Mouse (Mus musculus): ENCODE data around the gene Iglon5. TPM values are rescaled to one million over a fixed set of nuclear protein-coding genes. Genes with fewer than 3 reads are reported as not detected.

The Iglon5 gene
- 10 to 100 TPM; 24.9 to 27.1 (median 25.8) TPM for total RNA-seq (2022)

DNA sequence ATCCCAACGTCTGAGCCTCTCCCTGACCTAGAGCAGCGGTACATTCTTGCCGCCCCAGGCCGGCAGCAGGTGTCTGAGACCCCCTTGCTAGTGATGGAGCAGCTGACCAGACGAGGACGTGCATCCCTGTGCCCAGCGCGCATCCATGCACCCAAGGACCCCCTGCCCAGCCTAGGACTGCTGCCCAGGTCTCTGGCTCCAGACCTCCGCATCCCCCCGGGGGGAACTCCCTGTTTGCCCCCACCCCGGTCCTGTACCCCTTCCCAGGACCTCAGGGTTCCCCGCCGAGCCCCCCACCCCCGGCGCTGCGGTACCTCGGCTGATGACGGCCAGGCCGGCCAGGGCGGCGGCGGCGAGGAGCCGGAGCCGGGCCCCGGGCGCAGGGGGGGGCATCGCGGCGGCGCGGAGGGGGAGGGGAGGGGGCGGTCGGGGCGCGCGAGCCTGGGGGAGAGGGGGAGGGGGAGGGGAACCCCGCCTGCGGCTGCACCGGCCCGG is at the start of gene Iglon5:
Gene Iglon5, minus strand, starts transcription at position 445 of the 495 bp plus-strand sequence.
- no peak for DNase-seq (ENCODE audit: low spot score in 2 of 2)

GRCm38 (mm10) chr7:43538524-43538923 is 48.6 kb upstream of the Iglon5 start:
- DNase-seq (ENCODE audit: low spot score in 2 of 2), result no peak

GRCm38 (mm10) chr7:43532936-43533505 is 43.1 kb upstream of the Iglon5 start:
- no peak for DNase-seq (ENCODE audit: low spot score in 2 of 2)

- no peak for DNase-seq (ENCODE audit: low spot score in 2 of 2)
These were observed 40.4 kb upstream of the Iglon5 start for GRCm38 (mm10) chr7:43530216-43530785.

GRCm38 (mm10) chr7:43525313-43525712 is 35.4 kb upstream of the Iglon5 start:
- no peak for DNase-seq (ENCODE audit: low spot score in 2 of 2)

DNA sequence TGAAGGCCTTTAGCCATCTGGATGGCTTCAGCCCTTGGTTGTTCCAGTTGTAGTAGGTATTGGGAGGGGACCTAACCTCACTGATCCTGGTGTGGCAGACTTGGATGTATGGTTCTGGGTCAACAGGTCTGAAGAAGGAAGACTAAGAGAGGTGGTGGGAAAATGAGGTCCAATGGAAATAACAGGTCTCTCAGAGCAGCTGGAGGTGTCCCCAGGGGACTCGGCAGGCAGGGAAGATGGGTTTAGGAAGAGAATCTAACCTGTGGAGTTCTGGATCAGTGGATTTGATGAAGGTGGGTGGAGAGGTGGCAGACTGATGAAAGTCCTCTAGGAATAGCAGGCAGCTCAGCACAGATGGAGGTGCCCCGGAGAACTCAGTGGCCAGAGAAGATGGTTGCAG is 32.9 kb upstream of the Iglon5 start:
- DNase-seq (ENCODE audit: low spot score in 2 of 2), result no peak

DNA sequence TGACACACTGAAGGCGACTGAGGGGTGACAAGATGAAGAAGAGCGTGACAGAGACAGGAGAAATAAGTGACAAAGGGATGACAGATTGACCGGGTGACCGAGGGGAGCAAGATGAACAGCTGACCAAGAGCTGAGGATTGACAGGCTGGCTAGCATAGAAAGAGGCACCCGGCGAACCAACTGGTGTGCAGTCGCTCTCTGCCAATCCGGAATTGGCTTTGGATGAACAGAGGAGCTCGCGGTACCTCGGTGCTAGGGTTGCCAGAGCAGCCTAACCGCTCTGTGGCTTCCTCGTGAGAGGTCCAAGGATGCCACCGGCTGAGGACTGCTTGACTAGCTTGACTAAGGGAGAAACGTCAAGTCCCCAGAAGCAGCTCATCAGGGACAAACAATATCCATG is 28.5 kb upstream of the Iglon5 start:
- no peak for DNase-seq (ENCODE audit: low spot score in 2 of 2)

DNA sequence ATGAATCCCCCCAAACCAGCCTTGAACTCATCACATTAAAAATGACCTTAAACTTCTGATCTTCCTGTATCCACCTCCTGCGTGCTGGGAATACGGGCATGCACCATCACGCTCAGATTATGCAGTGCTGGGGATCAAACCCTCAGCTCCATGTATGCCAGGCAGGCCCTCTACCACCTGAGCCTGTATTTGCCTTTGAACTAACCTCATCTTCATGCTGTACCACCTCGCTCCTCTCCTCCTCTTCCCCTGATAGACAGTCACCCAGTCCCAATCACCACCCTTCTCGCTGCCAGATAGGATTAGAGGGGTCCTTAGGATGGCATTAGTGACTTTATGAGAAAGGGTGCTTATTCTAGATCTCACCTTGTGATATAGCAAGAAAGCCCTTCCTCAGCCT is 25.2 kb upstream of the Iglon5 start:
- DNase-seq (ENCODE audit: low spot score in 2 of 2), result no peak

GRCm38 (mm10) chr7:43512519-43512918 is 22.6 kb upstream of the Iglon5 start:
- no peak for DNase-seq (ENCODE audit: low spot score in 2 of 2)

DNA sequence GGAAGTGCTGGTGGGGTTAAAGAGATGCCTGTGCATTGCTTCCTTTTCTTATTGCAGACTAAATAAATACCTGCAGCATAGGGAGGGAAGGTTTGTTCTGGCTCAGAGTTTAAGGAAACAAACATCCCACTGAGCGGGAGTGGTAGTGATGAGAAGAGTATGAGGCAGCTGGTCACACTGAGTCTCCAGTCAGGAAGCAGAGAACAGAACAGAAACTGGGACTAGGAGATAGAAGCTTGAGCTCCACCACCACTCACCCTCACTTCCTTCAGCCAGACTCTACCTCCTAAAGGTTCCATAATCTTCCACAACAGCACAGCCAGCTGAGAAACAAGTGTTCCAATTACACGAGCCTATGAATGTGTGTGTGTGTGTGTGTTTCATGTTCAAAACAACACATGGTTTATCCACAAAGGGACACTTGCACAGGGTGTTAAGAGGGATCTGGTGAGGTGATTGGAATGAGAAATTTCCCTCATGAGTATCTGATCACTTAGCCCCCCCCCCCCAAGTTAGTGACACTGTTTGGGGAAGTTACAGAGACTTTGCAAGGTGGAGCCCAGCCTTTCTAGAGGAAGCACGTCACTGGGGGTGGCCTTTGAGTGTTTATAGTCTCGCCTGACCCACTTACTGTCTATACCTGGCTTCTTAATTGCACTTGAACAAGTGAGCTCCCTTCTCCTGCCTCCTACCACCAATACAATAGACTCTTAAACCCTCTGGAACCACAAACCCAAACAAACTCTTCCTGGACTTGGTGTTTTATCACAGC is 22.0 kb upstream of the Iglon5 start:
- DNase-seq (ENCODE audit: low spot score in 2 of 2), result no peak

DNA sequence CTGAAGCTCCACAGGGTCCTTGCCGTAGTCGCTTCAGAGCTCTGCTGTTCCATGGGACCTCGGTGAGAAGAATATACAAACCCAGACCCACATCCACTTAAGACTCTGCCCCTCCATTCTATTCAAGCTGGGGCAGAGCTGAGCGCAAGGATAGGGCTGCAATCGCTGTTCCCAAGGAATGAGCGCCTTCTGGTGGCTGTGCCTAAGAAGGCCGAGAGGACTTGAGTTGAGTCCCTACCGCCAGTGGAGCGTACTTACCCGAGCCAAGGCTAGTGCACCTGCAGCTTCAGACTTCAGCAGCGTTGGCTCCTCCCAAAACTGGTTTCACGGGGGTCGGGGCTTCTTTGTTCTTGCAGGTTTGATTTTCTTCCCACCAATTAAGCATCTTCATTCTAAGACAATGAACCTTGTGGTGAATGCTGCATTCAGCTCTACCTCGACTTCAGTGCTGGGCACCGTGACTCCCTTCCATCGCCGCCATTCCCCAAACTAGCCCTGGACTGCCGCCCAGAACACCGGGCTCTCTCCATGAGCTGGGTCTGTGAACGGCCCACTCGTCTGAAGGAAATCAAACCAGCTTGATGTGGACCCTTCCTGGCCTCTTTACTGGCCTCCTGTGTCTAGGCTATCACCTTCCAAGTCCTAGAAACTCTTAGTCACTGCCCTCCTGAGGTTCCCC is 5.6 kb upstream of the Iglon5 start:
- peak in 1 of 2 experiments; percentile 45 for DNase-seq (ENCODE audit: low spot score in 2 of 2)

DNA sequence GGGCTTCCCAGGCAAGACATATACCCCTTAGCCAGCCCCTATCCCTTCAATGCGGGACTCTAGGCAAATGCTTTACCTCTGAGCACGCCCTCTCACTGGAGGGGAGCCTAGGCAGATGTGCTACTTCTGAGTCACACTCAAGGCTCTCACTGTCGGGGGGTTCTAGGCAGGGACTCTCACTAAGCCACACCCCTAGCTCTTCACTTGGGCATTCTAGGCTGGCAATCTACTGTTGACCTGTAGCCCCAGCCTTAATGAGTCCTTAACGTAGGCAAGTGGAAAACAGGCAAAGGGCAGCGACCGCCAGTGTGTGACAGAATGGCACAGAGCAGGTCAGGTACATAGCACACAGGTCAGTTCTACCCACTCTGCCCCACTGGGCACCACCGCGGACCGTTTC is 986 bp upstream of the Iglon5 start:
- DNase-seq (ENCODE audit: low spot score in 2 of 2), result no peak

DNA sequence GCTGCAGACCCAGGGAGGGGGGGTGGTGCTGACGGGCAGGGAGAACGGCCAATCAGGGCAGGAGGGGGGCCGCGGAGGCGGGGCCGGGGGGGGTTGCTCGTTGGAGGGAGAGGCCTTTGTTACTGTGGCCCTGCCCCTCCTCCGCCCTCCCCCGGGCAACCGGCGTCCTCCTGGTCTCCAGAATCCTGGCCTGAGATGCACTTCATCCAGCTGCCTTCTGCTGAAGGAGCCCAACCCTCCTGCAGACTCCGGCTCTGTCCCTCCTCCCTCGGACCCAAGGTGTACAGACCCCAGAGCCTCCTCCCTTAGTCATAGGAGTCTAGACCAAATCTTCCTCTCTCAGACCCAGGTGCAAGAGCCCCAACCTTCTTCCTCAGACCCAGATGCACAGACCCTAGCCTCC is 308 bp upstream of the Iglon5 start:
- DNase-seq (ENCODE audit: low spot score in 2 of 2), result peak; percentile 61 to 83

DNA sequence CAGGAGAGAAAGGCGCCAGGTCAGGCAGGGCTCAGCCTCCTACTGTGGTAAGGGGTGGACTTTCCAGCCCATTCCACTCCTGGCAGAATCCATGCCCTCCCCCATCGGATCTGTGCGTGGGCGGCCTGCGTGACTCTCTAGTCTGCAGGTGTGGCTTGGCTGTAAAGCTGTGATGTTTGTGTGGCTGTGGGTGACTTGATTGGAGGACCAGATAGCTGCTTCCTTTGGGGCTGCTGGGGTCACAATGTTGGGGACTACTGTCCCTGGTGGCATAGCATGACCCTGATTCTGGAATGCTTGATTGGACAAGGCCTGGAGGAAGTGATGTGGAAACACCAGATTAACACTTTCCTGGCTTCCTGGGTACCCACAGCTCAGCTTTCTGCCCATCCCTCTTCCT is 1.2 kb downstream of the Iglon5 start:
- peak in 1 of 2 experiments; percentile 64 for DNase-seq (ENCODE audit: low spot score in 2 of 2)

DNA sequence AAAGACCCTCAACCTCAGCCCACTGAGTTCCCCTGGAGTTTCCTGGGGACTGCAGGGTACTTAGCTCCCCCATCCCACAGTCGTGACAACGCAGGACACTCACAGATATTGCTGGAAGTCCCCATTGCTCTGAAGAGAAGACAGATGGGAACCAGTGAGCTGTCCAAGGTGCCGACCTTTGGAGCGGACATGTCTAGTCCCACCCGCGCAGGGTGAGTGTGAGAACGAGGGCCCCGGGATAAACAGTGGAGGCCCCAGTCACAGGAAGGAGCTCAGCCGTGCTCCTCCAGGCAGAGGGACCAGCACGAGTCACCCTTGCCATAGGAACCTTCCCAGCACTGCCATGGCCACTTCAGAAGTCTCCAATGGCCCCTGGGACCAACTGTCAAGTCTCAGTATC is 6.6 kb downstream of the Iglon5 start:
- no peak for DNase-seq (ENCODE audit: low spot score in 2 of 2)

GRCm38 (mm10) chr7:43482090-43482716 is 7.7 kb downstream of the Iglon5 start:
- no peak for DNase-seq (ENCODE audit: low spot score in 2 of 2)

- peak in 1 of 2 experiments; percentile 83 for DNase-seq (ENCODE audit: low spot score in 2 of 2)
These were observed 8.7 kb downstream of the Iglon5 start for GRCm38 (mm10) chr7:43481191-43481590.

GRCm38 (mm10) chr7:43476376-43476775 is 13.5 kb downstream of the Iglon5 start:
- no peak for DNase-seq (ENCODE audit: low spot score in 2 of 2)

GRCm38 (mm10) chr7:43475706-43476105 is 14.2 kb downstream of the Iglon5 start:
- DNase-seq (ENCODE audit: low spot score in 2 of 2), result no peak

DNA sequence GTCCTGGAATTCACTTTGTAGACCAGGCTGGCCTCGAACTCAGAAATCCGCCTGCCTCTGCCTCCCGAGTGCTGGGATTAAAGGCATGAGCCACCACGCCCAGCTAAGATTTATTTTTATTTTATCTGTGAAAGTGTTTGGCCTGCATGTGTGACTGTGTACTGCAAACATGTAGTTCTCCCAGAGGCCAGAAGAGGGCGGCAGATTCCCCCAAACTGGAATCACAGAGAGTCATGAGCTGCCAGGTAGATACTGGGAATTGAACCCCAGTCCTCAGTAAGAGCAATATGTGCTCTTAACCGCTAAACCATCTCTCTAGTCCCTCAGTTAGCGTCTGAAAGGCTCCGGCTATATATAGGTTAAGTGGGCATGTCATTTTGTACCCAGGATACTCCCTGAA is 19.5 kb downstream of the Iglon5 start:
- no peak for DNase-seq (ENCODE audit: low spot score in 2 of 2)

DNA sequence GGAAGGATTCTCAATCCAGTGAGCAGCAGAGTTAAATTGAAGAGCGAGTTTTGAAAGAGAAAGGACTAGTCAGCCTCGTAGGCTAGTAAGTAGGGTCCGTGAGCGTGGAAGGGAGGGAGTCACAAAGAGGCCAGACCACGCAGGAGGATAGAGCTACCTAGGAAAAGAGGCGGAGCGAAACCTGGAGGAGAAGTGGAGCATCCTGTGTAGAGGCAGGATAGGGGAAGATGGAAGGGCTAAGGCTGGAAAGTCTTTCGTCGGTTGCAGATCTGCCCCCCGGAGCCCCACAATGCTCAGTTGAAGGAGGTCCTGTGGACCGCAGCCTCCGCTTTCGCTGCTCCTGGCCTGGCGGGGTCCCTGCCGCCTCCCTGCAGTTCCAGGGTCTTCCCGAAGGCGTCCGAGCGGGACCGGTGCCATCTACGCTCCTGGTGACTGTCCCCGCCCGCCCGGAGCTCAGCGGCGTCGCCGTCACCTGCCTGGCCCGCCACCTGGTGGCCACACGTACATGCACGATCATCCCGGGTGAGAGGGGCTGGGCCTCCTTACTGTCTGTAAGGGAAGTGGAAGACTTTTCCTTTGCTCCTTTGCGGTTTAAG is 23.7 kb downstream of the Iglon5 start:
- DNase-seq (ENCODE audit: low spot score in 2 of 2), result peak; percentile 56 to 61

Measured in left cerebral cortex, adult 8-10 months (tissue).